Mouse (Mus musculus) lung, postnatal 0 days (tissue): ENCODE results near the gene Fry. TPM values are rescaled to one million over a fixed set of nuclear protein-coding genes. Genes with fewer than 3 reads are reported as not detected.
A peak's percentile ranks its signal among the peaks of the same experiment; 100 is the strongest.
"Not testable (repeated sequence)": the region's sequence is repeated elsewhere in the genome, so short reads cannot be mapped to it uniquely, and the experiment has no call there.

Experiments used
- ATAC-seq: fragments of 200-750 bp; cut with Nextera tagmentation; 2 replicates; pipeline ENCODE4 v1.8.0; 2017; ENCODE audit warnings: moderate library complexity
- DNase-seq: peaks from one replicate; pipeline ENCODE4 v3.0.0-alpha.2; 2016; ENCODE audit warnings: low spot score
- H3K27ac ChIP-seq: fragments of 300-500 bp; sonication (generic); 2 replicates; pipeline ENCODE4 v1.5.1; 2014; ENCODE audit warnings: antibody characterized with exemption, mild to moderate bottlenecking, low read length, mixed read lengths
- H3K27me3 ChIP-seq: fragments of 300-500 bp; sonication (generic); replicated peaks from 2 replicates; pipeline ENCODE4 v1.6.1; 2014; ENCODE audit warnings: low read length, mixed read lengths; ENCODE audit not compliant: insufficient read depth
- H3K36me3 ChIP-seq: fragments of 300-500 bp; sonication (generic); 2 replicates; pipeline ENCODE4 v1.6.1; 2014; ENCODE audit warnings: low read length, mixed read lengths; ENCODE audit not compliant: insufficient read depth
- H3K4me1 ChIP-seq: fragments of 300-500 bp; sonication (generic); 2 replicates; pipeline ENCODE4 v1.6.1; 2014; ENCODE audit warnings: antibody characterized with exemption, low read depth, low read length, mixed read lengths; ENCODE audit not compliant: insufficient read depth
- H3K4me2 ChIP-seq: fragments of 300-500 bp; sonication (generic); replicated peaks from 2 replicates; pipeline ENCODE4 v1.6.1; 2014; ENCODE audit warnings: low read depth, mild to moderate bottlenecking, low read length, moderate library complexity, mixed read lengths
- H3K4me3 ChIP-seq: fragments of 300-500 bp; sonication (generic); 2 replicates; pipeline ENCODE4 v1.5.1; 2014; ENCODE audit warnings: low read depth, low read length
- H3K9ac ChIP-seq: fragments of 300-500 bp; sonication (generic); replicated peaks from 2 replicates; pipeline ENCODE4 v1.6.1; 2014; ENCODE audit warnings: low read depth, mild to moderate bottlenecking
- H3K9me3 ChIP-seq: fragments of 300-500 bp; sonication (generic); 2 replicates; pipeline ENCODE4 v1.6.1; 2016; ENCODE audit warnings: low read length, mixed read lengths
- CTCF ChIP-seq: IDR thresholded peaks from 2 replicates; pipeline ENCODE4 v1.5.1; 2016; ENCODE audit warnings: antibody characterized with exemption, mild to moderate bottlenecking
- EP300 ChIP-seq: IDR thresholded peaks from 2 replicates; pipeline ENCODE4 v1.6.1; 2016; ENCODE audit warnings: antibody characterized with exemption, mild to moderate bottlenecking, control low read depth
- WGBS: fragments of 180-500 bp; shearing (Covaris S2); extraction: QIAGEN DNeasy Blood & Tissue Kit; methylation state at CpG from one replicate; pipeline ENCODE4 v1.1.7; 2014; 5-methylcytosine and 5-hydroxymethylcytosine counted together
- polyA plus RNA-seq: library from polyadenylated mRNA; unstranded; fragments of >200 nt; fragmentation: Nextera tagmentation; extraction: Ambion mirVana; gene quantifications from 2 replicates; pipeline ENCODE4 v1.2.1, GENCODE M21; 2015

The Fry gene
- polyA plus RNA-seq, 1 experiment from 2014 or later, result 20.8 TPM

DNA sequence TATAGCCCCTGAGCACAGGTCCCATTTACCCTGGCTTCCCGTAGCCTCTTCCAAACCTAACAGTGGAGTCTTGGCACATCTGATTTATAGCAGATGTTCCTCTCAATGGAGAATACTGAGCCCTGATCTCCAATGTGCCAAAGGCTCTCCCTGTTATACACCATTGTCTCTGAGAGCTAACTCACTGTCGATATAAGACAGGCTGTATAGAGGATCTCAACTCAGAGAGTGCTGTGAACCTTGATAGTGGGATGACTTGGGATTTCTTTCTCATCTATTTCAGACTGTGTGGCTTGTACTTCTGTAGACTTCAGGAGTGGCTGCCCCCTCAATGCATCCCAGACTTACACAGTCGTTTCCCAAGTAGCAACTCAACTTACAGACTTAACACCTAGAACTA, 371.8 kb downstream of the Fry start:
- H3K4me1 ChIP-seq, result no peaks in the 10 kb centered on the region
- H3K27me3 ChIP-seq, result no peaks in the 10 kb centered on the region
- no peak overlapping the region for H3K4me2 ChIP-seq
- 70% methylated on average over 3 of the region's 3 CpGs for WGBS
- H3K4me3 ChIP-seq, result no peak overlapping the region
- H3K27ac ChIP-seq, result no peak overlapping the region
- ATAC-seq (no peak), DNase-seq (no peak)
- TF ChIP-seq EP300, result no peak
- no peak for TF ChIP-seq CTCF
- no peaks in the 10 kb centered on the region for H3K9me3 ChIP-seq
- no peaks in the 10 kb centered on the region for H3K36me3 ChIP-seq
- no peak overlapping the region for H3K9ac ChIP-seq

DNA sequence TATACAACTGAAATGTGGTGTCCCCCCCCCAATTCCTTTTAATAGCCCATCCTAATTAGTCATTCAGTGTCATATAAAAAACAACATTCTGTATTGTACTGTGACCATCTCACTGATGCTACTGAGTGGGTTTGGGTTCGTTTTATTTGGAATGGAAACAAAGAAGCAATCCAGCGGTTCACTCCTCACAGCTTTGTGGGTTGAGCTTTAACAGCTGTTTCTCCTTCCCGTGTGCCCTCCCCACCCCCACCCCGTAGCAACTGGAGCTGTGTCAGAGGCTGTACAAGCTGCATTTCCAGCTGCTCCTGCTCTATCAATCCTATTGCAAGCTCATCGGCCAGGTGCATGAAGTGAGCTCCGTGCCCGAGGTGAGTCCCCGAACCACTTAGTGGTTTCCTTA, 372.4 kb downstream of the Fry start:
- no peaks in the 10 kb centered on the region for H3K4me1 ChIP-seq
- no peaks in the 10 kb centered on the region for H3K9me3 ChIP-seq
- TF ChIP-seq CTCF, result no peak
- no peak for TF ChIP-seq EP300
- no peak overlapping the region for H3K4me2 ChIP-seq
- ATAC-seq (no peak), DNase-seq (peak; percentile 24)
- no peak overlapping the region for H3K27ac ChIP-seq
- H3K36me3 ChIP-seq, result no peaks in the 10 kb centered on the region
- no peak overlapping the region for H3K9ac ChIP-seq
- H3K27me3 ChIP-seq, result no peaks in the 10 kb centered on the region
- 53% methylated on average over 8 of the region's 8 CpGs for WGBS
- H3K4me3 ChIP-seq, result no peak overlapping the region

DNA sequence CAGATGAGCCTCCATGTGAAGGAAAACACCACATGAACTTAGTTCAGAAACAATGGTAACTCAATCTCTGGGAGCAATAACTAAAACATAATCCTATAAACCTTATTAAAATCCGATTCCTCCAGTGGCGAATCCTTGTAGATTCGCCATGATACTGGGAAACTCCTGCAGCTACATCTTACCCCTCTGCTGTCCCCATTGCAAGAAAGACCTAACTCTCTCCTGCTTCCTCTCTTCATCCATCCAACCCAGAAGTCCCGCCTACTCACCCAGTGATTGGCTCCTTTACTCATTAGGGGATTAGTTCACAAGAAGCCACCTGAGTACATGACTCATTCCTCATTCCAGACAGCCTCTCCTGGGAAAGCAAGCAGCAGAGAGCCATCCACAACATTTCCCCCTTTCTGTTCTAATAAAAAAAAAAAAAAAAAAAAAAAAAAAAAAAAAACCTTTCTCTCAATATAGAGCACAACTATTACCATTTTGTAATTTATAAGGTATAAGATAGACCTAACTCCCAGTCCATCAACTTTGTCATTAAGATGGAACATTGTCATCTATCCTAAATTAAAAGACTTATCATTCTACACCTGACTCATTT, 373.2 kb downstream of the Fry start:
- H3K9me3 ChIP-seq, ATAC-seq, H3K27me3 ChIP-seq, H3K36me3 ChIP-seq, H3K4me2 ChIP-seq, H3K4me3 ChIP-seq, H3K27ac ChIP-seq, H3K4me1 ChIP-seq, DNase-seq, H3K9ac ChIP-seq: not testable (repeated sequence)
- WGBS, result 89% methylated on average over 4 of the region's 4 CpGs

DNA sequence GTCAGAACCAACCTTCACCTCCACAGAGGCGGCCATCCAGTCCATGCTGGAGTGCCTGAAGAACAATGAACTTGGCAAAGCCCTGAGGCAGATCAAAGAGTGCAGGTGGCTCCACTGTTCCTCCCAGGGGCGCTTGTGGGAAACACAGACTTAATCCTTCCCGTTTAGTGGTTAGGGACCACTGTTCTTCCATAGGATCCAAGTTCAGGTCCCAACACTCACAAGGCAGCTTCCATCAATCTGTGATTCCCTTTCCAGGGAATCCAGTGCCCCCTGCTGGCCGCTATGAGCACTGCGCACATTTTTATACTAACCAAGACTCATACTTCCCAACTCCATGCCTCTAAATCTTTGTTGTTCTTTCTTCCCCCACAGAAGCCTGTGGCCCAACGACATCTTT, 377.3 kb downstream of the Fry start:
- Histone ChIP-seq H3K27me3 (no peaks in the 10 kb centered on the region), H3K4me2 (no peak overlapping the region), H3K27ac (no peak overlapping the region), H3K4me1 (no peaks in the 10 kb centered on the region), H3K9ac (no peak overlapping the region), H3K9me3 (no peaks in the 10 kb centered on the region), H3K4me3 (no peak overlapping the region), H3K36me3 (peaks cover 6% of the 10 kb centered on the region; the same call in 1 of the 2 replicates)
- DNase-seq (peak; percentile 26), ATAC-seq (no peak)
- TF ChIP-seq EP300 (no peak), CTCF (peak; percentile 83)
- 55% methylated on average over 6 of the region's 6 CpGs for WGBS

DNA sequence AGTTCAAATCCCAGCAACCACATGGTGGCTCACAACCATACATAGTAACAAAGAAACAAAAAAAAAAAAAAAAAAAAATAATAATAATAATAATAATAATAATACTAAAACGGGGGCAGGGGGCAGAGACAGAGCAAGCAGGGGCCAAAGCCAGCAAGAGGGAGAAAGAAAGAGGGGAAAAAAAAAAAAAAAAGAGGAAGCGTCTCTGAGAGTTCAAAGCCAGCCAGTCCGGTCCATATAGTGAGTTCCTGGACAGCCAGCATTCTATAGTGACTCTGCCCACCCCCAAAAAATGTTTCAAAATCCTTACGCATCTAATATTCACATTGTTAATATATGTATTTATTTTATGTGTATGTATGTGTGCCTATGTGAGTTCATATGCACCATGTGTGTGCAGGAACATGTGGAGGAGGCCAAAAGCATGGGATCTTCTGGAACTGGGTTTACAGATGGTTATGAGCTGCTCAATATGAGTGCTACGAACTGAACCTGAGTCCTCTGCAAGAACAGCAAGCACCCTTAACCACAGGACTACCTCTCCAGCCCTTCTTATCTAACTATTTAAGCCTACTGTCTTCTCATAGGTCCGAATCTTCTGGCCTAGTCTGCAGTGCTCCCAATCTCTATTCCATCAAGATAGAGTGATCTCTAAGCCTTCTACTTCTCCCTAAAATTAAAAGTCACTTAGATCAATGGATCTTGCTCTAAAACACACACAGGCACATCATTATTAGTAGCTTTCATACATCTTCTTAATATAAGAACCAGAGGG, 392.2 kb downstream of the Fry start:
- H3K4me2 ChIP-seq, result no peak overlapping the region
- WGBS, result 80% methylated on average over 6 of the region's 6 CpGs
- no peak overlapping the region for H3K27ac ChIP-seq
- no peak overlapping the region for H3K4me3 ChIP-seq
- no peak for TF ChIP-seq CTCF
- TF ChIP-seq EP300, result no peak
- H3K36me3 ChIP-seq, result no peaks in the 10 kb centered on the region
- no peaks in the 10 kb centered on the region for H3K27me3 ChIP-seq
- ATAC-seq (no peak), DNase-seq (no peak)
- H3K4me1 ChIP-seq, result no peaks in the 10 kb centered on the region
- H3K9ac ChIP-seq, result no peak overlapping the region
- no peaks in the 10 kb centered on the region for H3K9me3 ChIP-seq

DNA sequence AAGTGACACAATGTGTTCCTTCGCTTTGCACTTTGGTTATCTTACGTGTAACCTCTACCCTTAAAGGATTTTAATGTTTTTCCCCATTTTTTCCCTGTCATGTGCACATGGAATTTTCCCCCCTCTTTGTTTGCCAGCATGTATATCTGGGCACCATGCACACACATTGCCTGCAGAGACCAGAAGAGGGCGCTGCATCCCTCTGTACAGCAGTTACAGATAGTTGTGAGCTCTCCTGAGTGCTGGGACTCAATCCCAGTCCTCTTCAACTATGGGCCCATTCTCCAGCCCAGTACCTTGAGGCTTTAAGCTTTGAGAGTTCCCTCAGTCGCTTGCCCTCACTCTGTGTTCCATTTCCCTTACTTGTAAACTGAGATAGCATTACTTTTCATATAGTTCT, 394.8 kb downstream of the Fry start:
- ATAC-seq (no peak), DNase-seq (no peak)
- TF ChIP-seq EP300, result no peak
- no peak for TF ChIP-seq CTCF
- Histone ChIP-seq H3K27me3 (no peaks in the 10 kb centered on the region), H3K9me3 (no peaks in the 10 kb centered on the region), H3K4me2 (no peak overlapping the region), H3K27ac (no peak overlapping the region), H3K9ac (no peak overlapping the region), H3K4me3 (no peak overlapping the region), H3K36me3 (no peaks in the 10 kb centered on the region), H3K4me1 (no peaks in the 10 kb centered on the region)
- 72% methylated on average over 4 of the region's 4 CpGs for WGBS
